Mouse (Mus musculus): ENCODE results near the gene Cks1brt.
A peak's percentile ranks its signal among the peaks of the same experiment; 100 is the strongest.
"Not testable (repeated sequence)": the region's sequence is repeated elsewhere in the genome, so short reads cannot be mapped to it uniquely, and the experiment has no call there.

Cks1brt gene

DNA sequence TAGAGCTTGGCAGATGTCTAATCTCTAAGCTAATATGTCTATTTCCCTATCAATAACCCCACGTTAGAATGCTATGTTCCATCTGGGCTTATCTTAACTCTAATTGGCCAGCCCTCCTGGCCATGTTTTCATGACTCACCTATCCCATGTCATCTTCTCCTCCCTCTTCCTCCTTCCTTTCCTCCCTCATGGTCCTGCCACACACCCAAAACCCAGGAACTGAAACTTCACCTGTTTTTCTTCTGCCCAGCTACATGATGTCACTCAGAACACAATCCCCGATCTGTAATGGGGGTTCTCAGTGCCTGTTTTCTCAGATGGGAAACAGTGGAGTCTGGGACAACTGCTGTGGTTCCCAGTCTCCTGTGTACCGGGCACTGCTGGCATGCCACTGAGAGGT is at the start of gene Cks1brt:
Gene Cks1brt (plus strand): TSS at position 301 of the 400 bp plus-strand sequence.
- DNase-seq (ENCODE audit: low read depth, low spot score), result no peak

DNA sequence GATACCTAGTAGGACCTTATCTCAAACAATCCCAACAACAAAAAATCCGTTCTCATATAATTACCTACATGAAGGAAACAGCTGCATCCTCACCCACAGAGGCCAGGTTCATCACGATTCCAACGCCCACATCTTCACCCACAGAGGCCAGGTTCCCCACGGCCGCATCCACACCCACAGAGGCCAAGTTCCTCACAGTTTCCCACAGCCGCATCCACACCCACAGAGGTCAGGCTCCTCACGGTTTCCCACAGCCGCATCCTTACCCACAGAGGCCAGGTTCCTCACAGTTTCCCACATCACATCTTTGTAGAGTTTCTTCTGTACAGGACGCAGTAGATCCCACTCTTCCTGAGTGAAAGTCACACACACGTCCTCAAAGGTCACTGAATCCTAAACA is 38.5 kb upstream of the Cks1brt start:
- no peak for DNase-seq (ENCODE audit: low read depth, low spot score)

DNA sequence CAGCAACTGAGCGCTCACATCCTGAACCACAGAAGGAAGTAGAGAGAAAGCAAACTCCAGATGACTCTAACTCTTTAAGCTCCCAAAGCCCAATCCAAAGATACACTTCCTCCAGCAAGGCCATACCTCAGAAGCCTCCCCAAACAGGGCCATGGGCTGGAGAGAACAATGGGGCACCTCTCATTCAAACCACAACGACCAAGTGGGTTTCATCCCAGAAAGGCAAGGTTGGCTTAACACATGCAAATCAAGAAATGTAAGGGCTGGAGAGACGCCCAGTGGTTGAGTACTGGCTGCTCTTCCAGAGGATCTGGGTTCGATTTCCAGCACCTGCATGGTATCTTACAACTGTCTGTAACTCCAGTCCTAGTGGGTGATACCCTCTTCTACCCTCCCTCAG is 36.2 kb upstream of the Cks1brt start:
- no peak for DNase-seq (ENCODE audit: low read depth, low spot score)

DNA sequence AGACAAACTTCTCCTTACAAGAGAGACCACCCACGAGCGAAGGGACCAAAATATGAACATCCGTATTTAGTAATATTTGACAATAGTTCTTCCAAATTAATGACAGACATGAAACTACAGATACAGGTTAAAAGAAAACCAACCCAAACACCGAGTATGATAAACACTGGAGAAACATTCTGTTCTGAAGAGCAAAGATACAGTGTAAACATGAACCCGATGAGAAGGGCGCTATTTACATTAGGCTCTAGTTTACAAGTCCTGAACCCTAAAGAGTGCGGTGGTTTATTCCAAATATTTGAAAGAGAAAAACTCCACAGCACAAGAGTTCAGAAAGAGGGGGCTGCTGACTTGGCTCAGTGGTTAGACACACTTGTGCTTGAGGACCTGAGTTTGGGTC is 34.7 kb upstream of the Cks1brt start:
- no peak for DNase-seq (ENCODE audit: low read depth, low spot score)

DNA sequence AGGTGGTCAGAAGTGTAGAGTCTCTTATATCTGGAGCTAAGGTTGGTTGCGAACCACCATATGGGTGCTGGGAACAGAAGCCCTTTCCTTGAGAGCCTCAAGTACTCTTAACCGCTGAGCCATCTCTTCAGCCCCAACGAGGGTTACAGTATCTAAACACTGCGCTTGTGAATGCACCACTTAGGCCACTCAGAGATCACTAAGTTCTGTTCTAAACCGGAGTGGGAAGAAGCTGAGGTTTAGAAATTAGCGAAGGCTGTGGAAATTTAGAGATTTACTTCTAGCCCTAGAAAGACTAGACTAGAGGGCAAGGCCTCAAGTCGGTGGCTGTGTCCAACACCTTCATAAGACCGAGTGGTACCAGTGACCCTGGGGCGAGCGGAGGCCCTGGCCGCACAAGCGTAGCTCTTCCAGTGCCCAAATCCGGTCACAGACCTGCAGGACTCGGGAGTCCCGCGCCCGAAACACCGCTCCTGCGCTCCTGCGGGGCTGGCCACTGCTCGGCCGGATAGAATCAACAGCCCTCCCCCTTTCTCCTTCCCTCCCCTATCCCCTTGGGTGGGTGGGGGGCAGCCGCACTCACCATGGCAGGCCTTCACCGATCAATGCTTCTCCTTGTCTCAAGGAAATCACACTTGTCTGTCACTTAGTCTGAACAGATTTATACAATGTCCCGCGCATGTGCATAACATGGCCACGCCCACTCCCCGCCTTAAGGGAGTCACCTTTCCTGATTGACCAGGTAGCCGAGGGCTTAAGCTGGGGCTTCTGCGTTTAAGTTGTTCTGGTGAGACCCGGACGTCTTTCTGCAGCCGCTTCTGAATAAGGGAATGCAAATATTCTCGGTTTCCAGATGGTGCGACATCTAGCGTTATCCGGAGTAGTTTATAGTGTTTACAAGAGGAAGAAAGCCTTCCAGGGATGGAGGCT is 32.4 kb upstream of the Cks1brt start:
- DNase-seq (ENCODE audit: low read depth, low spot score), result peak; percentile 83

DNA sequence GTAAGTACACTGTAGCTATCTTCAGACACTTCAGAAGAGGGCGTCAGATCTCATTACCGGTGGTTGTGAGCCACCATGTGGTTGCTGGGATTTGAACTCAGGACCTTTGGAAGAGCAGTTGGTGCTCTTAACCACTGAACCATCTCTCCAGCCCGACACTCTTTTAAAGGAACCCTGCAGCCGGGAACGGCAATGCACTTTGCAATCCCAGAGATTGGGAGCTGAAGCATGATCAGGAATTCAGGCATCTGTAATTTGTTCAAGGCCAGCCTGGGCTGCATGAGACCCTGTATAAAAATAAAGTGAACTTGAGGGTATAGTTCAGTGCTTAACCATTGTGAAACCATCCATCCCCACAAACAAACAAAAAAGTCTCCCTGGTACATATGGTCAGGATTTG is 31.5 kb upstream of the Cks1brt start:
- DNase-seq (ENCODE audit: low read depth, low spot score), result not testable (repeated sequence)

DNA sequence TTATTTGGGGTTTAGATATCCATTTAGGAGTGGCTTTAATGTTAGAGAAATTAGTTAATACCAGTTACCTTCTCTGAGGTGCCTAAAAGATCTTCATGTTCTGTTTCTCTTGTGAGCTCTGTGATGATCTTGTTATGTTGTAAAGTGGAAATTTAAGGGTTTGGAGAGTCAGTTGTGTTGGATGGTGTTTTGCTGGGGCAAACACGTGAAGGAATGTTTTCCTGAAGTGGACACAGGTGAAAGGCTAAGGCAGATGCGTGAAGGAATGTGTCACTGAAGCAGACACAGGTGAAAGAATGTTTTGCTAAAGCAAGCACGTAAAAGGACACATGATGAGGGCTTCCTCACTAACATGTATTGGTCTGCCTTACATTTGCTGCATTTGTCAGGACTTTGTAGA is 28.7 kb upstream of the Cks1brt start, which contains the start of gene Zfp791:
Gene Zfp791 (minus strand): TSS at position 101 of the 400 bp plus-strand sequence.
- DNase-seq (ENCODE audit: low read depth, low spot score), result no peak

DNA sequence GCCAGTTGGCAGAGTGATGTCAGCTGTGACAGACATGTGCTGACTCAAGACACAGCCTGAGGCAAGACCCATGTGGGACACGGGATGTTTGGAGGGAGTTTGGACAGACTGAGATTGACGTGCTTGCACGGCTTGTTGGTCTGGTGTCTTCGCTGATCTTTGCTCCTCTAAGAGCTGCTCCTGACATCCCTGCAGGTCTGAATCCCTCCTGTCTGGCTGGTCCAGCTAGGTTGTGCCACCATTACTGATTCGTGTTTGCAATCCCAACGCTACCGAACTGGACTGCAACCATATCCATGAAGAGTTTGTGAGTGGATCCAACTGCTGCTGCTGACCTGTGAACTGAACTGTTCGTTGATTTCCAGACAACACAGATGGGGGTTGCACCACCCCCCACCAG is 28.0 kb upstream of the Cks1brt start:
- no peak for DNase-seq (ENCODE audit: low read depth, low spot score)

DNA sequence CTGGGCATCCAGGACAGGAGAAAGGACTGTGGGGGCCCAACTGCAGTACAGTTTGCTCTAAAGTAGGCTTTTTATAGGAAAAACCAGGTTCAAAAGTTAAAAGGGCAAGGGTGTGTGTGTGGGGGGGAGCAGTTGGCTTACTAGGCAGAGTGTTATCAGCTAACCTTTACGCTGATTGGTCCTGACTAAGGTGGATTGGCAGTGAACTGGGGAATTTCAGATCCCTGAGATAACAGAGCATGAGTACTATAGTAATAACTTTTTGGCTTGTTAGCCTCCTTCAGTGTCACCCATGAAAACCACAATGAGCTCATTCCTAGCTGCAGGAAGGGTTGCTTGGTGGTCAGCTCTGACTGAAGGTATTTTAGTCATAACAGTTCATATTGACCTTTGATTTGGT is 19.4 kb upstream of the Cks1brt start:
- DNase-seq (ENCODE audit: low read depth, low spot score), result no peak

DNA sequence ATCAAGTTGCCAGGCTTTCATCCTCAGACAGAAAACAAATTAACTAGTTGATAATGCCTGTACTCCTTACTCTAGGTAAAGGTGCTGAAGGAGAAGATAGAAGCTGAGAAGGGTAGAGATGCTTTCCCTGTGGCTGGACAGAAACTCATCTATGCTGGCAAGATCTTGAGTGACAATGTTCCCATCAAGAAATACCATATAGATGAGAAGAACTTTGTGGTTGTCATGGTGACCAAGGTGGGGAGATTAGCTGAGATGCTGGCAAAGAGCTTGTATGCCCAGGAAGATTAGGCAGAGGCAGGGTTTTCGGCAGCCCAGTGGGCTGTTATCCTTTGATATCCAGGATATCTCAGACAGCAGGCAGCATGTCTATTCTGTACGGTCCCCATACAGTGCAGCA is 16.0 kb upstream of the Cks1brt start:
- DNase-seq (ENCODE audit: low read depth, low spot score), result not testable (repeated sequence)

DNA sequence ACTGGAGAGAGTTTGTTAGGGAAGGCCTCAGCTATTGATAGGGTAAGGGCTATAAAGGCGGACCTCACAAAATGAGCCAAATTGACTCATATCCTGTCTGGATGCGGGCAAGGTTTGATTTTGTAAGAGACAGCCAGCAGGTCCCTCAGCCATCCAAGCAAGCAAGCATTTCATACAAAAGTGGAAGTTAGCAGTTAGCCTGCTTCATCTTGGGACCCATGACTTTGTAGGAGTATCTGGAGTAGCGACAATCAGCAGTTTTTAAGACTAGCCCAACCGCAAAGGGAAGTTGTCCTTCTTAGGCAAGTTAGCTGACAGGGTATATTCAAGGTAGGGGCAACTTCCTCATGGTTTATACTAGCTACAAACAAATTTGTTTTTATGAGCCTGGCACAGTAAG is 9.2 kb upstream of the Cks1brt start:
- no peak for DNase-seq (ENCODE audit: low read depth, low spot score)

DNA sequence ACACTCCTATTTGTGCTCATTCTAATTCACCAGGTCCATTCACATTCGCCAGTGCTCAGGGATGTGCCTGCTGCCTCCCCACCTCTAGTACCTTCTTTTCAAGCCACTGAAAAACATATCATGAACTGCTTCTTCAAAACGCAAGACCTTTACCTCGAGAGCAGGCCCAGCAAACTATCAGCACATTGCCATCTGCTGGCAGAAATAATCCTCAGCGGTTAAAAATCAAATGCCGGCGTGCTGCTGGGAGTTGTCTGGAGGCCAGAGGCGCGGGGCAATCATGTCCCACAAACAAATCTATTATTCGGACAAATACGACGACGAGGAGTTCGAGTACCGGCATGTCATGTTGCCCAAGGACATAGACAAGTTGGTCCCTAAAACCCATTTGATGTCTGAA is 19.6 kb downstream of the Cks1brt start:
- peak; percentile 48 for DNase-seq (ENCODE audit: low read depth, low spot score)

DNA sequence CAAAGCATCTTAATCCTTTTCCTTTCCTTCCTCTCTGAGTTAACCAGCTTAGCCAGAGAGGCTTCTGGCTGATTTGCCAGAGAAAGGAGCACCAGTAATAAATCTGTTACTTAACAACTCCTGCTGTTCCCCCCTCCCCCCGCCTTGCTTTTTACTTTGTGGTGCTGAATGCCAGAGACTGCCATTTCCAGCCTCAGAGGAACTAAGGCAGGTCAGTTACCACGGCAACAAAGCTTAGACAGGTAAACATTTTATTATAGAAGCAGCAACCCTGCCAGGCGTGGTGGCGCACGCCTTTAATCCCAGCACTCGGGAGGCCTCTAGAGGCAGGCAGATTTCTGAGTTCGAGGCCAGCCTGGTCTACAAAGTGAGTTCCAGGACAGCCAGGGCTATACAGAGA is 24.2 kb downstream of the Cks1brt start:
- no peak for DNase-seq (ENCODE audit: low read depth, low spot score)

DNA sequence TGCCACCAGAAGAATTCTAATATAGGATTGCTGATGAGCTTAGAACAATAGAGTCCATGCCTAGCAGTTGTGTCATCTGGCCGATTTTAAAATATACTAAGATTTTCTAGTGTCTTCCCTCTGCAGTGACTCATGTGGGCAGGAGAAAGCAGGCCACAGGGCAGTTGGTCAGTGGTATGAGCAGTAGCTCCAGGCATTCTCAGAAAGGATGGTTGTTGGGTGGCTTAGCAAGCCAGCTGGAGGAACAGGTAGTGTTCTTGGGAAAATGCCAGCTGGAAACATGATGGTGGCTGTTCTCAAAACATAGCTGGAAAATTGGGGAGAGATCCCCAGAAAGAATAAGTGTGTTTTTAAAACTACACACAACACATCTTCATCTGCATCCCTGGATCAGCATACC is 40.6 kb downstream of the Cks1brt start:
- no peak for DNase-seq (ENCODE audit: low read depth, low spot score)

DNA sequence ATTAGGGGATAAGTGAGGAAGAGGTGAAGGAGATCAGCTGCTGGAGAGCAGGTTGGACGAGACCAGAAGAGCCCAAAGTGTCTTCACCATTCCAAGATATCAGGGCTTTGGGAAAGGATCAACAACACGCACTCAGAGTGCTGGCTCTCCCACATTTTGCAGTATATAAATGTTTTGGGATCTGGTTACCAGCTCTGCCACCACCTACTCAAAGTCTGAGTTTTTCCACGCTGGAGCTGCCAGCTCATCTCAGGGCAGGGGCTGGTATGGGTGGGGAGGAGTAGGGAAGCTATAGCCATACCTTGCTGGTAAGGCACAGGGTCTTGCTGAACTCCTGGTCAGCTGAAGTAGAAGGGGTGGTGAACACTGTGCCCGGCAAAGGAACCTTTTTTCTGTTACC is 68.5 kb downstream of the Cks1brt start:
- no peak for DNase-seq (ENCODE audit: low read depth, low spot score)

DNA sequence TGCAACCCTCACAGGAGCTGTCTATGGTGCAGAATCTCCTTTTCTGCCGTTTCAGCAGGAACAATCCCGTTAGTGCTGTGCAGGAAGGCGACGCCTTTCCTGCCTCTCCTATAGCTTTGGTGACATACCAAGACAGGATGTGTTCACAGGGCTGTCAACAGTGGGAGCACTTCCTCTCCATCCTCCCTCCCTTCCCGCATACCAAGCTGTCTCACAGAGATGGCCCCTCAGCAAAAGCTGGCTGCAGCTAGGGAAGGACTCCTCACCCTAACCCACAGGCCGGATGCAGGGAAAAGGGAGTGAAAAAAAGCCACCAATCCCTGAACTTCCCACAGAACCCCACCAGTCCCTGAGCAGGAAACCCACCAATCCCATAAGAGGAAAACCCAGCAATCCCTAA is 69.3 kb downstream of the Cks1brt start:
- DNase-seq (ENCODE audit: low read depth, low spot score), result peak; percentile 9
